Mouse (Mus musculus) CH12F3 (cell line): ENCODE data around the gene Zfp385c.
"Not testable (repeated sequence)": the region's sequence is repeated elsewhere in the genome, so short reads cannot be mapped to it uniquely, and the experiment has no call there.

Source experiments
- in situ Hi-C: fragments of 300-500 bp; cut with MboI; formaldehyde crosslinking; loops from 2 replicates; pipeline ENCODE4 v1.14.3; 2020; ENCODE audit warnings: low sequenced_read_pairs

The Zfp385c gene

DNA sequence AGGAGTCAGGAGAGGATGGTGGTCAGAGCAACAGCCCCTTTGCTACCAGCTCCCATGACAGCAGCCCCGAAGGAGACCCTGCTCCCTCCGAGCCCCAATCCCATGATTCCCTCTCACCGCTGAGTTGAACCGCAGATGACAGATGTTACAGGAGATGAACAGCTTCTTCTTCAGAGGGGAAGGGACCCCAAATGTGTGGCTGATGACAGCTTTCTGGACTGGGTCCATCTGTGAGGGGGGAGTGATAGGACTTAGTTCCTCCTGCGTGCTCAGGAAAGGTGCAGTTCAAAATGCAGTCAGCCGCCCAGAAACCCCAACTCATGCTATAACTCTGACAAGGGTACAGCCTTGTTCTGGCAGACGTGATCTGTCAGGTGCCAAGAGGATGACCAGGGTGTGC, 57.7 kb downstream of the Zfp385c start:
- in situ Hi-C loops: loop anchor here (5.0 kb wide), 1 partner anchor 63 kb away; no protein-coding TSS in a partner anchor

DNA sequence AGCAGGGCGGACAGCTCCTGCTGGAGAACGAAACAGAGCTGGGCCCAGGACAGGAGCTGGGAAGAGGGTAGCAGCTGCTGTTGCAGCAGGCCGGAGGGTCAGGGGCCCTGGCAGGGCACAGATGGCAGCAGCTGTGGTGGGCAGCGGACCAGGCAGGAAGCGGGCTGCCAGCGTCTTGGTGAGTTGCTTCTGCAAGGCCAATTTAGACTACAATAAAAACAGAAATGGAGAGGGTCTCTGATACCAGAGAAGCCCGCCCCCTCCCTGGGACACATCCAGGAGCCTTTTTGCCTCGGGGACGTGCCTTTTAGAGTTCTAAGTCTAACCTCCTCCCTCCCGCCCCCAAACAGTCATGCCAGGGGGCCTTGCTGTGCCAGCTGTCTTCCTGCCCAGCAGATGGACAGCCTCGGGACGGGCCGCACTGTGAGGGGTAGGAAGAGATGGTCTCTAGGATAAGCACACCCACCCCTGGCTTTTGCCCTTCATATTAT, 63.3 kb downstream of the Zfp385c start:
- in situ Hi-C loops: no loop called here

DNA sequence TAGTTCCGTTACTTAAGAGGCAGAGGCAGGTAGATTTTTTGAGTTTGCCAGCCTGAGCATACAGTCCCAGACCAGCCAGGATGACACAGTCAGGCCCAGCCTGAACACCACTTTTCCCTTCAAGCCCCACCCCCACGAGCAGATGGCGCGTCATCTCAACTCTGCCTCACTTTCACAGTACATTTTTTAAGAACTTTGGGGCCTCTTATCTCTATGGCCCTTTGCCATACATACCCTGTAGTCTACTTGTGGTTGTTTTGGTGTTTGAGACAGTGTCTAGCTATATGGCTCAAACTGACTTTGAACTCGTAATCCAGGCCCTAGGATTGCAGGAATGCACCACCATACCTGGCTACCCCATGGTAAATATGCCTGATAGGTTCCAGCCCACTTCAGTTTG, 64.2 kb downstream of the Zfp385c start:
- in situ Hi-C loops: no loop called here

DNA sequence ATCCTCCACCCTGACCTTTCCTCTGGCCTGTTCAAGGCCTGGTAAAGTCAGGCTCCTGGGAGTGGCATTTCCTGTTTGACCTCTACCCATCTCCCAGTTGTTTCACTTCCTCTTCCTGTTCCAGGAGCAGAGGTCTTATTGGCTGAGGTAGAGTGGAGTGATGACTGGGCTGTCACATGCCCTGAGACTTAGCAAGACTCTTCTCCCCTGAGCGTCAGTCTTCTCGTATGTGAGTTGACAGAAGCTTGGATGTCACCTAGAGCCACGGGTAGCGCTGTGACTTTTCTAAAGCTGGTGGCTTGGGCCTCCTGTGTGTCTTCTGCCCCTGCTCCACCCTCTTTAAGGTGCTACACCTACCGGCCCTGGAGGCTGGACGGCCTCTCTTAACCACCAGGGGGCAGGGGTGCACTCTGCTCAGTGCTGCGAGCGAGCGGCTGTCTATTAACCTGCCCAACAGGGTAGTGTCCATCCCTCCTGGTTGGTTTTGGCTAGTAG, 65.5 kb downstream of the Zfp385c start:
- in situ Hi-C loops: no loop called here

DNA sequence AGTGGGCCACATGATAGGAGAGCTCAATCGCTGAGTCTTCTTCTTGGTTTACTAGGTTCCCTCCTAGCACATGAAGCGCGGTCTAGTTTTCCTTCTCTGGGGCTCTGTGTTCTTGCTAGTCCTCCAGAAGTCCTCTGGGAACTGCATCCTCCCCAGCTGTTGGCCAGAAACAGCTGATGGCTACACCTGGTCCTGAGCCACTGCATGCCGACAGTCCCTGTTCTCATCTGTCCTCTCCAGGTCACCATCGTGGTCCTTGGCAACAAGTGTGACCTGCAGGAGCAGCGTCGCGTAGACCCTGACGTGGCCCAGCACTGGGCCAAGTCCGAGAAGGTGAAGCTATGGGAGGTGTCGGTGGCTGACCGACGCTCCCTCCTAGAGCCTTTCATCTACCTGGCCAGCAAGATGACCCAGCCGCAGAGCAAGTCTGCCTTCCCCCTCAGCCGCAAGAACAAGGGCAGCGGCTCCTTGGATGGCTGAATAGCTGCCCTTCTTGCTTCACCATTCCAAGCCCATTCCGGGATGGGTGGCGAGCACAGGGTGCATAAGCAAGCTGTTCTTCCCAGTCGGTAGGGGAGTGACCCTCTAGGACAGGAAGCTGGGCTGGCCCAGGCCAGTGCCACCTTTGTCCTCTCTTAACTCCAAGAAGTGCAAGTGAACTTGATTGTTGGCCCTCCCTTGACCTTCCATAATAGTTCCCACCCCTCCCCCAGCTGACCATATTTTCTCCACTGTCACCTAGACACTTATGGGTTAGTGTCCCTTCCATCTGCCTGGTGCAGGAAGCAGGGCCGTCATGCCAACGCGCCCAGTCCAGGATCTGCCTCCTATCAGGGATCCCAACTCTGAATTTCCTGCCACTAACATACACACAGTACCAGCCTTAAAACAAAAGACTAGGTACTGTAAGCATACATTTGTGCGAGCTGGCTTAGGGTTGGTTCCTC, 66.2 kb downstream of the Zfp385c start:
- in situ Hi-C loops: no loop called here

DNA sequence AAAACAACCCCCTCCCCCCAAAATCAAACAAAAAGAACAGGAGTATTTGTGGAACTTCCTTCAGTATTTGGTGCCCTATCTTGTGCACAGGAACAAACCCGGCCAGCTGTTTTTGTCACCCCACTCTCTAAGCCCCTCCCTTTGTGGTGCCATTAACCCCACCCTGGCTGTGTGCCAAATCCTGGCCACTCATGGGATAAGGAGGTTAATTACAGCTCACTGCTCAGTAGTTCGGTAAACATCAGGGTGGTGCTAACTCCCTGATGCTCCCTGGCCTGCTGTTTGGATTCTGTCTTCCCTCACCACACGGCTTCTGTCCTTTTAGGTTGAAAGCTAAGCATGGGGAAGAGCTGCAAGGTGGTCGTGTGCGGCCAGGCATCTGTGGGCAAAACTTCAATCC, 68.4 kb downstream of the Zfp385c start:
- in situ Hi-C loops: no loop called here

DNA sequence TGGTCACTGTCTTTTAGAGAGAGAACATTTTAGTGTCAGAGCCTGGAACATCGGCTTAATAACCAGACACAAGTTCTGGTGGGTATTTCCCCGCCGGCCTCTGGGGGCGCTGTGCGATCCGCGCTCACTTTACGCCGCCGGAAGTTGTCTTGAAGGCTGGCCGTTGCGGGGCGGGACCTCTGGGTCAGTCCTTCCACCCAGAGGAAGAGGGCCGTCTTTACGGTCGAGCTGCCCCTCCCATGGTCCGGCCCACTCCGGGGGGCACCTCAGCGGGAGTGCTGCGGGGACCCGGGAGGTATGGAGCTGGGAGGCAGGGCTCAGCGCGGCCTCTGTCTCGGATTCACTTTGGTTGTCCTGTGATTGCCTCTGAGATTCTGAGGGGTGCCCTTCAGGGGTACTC, 69.5 kb downstream of the Zfp385c start:
- in situ Hi-C loops: no loop called here

DNA sequence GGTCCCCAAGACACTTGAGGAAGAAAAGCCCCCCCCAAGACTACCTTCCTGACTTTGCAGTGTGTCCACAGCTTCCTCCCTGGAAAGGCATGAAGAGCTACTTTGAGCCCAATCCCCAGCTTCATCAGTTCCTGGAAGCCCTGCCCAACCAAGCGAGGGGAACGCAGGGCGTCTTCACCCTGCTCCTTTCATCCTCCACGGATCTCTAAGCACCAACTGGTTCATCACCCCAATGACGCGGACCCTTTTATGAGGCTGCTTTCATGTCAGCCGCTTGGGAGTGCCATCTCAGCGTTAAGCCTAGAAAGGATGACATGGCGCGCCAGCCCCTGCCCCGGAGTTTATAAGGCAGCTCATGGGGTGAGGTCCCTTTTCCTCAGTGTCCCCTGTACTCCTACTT, 72.3 kb downstream of the Zfp385c start, which contains the start of gene Dnajc7:
Gene Dnajc7, minus strand, starts transcription at position 187 of the 400 bp plus-strand sequence.
- in situ Hi-C loops: no loop called here

DNA sequence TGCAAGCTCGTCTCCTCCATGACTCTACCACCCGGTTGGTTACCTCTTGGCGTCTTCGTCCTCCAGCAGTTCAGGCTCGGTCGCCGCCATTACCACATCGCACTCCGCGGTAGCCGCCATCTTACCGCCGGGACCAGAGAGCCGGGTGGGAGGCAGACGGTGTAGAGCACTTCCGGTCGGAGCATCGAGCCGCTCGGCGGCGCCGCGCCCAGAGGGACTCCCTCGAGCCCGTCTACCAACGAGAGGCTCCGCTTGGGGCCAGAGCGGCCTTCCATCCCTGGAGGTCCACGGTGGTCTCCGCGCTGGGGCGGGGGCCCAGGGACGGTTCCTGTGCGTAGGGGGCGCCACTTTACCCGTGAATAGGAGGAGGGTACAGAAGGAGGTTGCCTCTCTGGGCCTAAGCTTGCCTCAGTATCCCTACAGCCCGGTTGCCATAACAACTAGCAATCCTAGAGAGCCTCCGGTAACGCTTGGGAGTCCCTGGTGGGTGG, 72.7 kb downstream of the Zfp385c start:
- in situ Hi-C loops: no loop called here

DNA sequence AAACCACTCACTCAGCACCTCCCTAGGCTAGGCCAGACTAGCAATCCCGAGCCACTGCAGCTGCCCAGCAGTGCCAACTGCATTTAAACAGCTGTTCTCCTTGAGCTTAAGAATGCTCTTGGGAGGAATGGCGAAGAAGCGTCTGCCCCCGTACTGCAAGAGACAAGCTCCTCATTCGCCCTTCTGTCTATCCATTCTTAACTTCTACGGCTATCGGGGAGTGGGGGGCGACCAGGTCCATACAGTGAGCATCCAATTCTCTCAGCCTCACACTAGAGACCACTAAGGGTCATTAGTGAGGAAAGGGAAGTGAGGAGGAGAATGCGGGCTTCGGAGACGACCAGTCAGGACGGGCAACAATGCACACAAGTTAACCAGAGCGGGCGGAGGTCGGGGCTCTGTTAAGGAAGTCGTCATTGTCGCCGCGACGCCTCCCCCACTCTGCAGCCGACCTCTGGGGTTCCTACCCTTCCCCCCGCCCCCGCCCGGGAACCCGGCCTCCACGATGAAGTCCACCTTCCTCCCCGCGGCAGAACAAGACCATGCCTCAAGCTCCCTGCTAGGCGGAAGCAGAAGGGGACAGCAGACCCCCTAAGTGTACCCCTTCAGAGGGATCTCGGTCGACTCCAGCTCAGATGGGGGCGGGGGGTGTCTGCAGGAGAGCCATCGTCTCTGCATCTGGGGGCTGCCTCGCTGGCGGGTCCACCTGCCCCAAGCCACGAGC, 73.3 kb downstream of the Zfp385c start, which contains the start of gene Nkiras2:
Gene Nkiras2, plus strand, starts transcription at position 484 of the 724 bp plus-strand sequence.
- in situ Hi-C loops: no loop called here

DNA sequence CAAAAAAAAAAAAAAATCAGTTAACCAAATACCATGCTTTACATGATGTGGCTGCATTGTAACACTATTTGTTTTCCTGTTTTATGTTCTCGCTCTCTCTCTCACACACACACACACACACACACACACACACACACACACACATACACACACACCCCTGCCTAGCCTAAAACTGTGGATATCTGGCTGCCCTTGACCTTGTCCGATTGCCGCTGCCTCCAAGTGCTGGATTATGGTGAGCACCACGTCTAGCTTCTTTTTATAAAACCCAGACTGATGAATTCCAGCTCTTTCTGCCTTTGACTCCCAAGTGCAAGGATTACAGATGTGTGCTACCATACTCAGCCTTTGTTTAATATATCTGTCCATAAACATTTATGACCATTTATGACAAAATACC, 74.8 kb downstream of the Zfp385c start:
- in situ Hi-C loops: no loop called here

DNA sequence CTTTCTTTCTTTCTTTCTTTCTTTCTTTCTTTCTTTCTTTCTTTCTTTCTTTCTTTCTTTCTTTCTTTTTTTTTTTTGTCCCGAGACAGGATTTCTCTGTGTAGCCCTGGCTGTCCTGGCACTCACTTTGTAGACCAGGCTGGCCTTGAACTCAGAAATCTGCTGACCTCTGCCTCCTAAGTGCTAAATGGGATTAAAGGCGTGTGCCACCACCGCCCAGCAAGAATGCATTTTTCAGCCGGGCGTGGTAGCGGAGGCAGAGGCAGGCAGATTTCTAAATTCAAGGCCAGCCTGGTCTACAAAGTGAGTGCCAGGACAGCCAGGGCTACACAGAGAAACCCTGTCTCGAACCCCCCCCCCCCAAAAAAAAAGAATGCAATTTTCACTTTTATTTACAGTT, 75.4 kb downstream of the Zfp385c start:
- in situ Hi-C loops: not testable (repeated sequence)

DNA sequence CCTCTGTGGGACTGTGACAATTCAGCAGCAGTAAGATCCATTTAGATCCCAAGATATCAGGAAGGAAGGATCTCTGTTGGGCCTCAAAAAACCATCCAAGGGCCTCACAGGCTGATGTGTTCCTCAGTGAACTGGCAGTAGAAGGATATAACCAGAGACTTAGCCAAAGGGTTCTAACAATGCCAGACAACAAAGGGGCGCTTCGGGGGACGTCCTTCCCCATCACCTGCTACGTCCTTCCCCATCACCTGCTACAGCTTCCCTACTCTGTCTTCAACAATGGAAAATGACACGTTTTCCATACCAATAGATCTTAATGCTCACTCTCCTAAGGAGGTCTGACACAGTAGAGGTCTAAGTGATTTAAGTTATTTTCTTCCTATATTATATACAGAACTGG, 75.9 kb downstream of the Zfp385c start:
- in situ Hi-C loops: no loop called here

DNA sequence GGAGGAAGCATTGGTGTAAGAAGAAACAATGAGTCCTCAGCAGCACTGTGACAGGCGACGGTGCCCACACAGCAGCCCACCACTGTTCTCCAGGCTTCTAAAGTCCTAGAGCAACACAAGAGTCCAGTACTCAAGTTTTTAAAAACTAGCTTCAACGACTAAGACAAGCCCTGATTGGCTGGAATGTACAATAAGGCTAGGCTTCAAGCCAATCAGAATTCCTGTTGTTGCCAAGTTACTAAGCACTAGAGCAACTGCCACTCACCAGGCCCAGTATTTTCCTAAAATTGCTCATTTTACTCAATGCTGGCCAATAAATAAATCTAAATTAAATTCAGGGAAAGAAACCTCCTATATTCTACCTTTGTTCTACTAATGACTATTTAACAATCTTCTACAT, 79.0 kb downstream of the Zfp385c start:
- in situ Hi-C loops: no loop called here

DNA sequence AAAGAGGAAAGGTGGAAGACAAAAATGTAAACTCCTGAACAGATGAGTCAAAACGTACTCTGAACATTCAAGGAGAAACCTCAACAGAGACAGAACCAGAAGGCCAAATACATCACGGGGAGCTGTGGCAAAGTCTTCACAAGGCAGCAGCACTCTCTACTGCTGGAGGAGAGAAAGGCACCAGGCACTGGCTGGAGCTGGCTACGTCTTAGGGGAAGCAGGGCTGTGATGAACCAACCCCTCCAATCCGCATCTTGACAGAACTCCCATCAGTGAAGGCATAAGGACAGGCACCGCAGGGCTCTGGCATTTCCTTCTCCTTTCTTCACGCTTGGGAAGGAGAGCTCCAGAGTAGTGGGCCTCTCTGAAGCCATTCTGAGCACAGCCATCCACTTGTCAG, 80.6 kb downstream of the Zfp385c start:
- in situ Hi-C loops: no loop called here

DNA sequence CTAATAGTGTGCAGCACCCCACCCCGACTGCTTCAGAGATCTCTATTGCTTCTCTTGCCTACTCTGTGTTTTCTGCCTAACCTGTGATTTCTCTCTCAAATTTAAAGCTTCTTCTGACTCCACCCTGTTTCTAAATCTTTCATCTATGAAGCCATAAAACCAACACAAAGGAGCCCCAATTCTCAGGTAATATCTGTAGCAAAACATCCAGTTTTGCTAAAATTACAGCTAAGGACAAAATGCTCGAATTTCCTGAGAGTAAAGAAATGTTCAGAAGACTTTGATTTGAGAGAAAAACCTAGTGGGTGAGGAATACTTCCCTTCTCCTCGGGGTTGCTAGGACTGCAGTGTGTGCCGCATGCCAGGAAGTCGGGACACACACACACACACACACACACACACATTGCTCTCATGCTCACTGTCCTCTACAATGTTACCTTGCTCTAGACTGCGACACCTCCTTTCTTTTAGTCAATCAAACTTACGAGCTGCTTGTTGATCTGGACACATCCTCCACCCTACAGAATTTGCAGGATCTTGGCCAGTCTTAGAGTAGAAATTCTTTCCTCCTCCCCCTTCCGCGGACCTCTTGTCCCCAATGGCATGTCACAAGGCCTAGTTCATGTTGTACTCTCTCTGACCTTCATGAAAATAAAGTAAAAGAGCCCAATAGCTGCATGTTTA, 82.1 kb downstream of the Zfp385c start:
- in situ Hi-C loops: no loop called here

DNA sequence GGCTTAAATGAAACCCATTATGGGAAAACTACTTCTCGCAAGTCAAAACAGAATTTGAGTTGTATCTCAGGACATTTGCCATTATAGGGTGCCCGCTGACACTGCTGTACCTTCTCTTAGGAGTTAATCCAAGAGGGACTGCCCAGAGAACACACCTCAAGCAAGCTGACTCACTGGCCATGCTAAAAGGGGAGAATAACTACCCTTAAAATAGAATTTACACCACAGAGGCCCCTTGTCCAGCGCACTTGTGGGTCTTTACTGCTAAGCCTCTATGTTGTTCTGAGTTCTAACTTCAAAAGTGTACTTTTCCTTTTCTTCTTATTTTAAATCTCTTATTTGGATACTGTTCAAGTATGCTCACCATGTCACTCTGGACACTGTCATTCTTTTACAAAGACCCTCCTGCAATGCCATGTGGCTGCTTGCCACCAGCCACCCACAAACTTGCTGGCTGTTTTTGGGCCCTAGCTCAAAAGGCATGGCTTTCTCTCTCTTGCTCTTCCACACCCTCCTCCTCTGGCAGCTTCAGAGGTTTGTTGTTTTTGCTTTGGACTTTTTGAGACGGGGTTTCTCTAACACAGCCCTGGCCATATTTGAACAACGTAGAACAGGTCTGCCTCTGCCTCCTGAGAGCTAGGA, 82.8 kb downstream of the Zfp385c start:
- in situ Hi-C loops: no loop called here

DNA sequence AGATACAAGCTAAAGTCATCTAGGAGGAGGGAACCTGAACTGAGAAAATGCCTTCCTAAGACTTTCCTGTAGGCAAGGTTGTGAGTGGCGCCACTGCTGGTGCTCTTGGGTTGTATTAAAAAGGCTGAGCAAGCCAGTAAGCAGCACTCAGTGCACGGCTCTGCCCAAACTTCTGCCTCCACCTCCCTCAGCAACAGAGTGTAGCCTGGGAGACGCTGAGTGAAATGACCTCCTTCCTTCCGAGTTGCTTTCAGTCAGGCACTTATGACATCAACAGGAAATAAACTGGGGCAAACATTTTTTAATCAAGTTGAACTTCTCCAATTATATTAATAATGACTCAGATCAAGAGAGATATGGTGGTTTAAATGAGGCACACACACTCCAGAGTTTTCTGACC, 83.5 kb downstream of the Zfp385c start:
- in situ Hi-C loops: no loop called here

DNA sequence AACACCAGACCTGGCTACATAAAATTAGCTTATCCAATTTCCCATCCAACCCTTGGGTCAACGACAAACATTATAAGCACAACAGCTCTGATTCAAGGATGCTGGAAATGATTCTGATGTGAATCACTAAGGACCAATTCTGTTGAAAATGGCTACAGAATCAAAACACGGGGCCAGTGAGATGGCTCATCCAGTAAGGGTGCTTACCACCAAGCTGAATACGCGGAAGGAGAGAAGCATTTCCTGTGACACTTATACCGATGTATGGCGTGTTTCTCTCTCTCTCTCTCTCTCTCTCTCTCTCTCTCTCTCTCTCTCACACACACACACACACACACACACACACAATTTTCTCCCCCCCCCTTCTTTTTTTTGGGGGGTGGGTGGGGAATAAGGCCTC, 85.1 kb downstream of the Zfp385c start:
- in situ Hi-C loops: no loop called here

DNA sequence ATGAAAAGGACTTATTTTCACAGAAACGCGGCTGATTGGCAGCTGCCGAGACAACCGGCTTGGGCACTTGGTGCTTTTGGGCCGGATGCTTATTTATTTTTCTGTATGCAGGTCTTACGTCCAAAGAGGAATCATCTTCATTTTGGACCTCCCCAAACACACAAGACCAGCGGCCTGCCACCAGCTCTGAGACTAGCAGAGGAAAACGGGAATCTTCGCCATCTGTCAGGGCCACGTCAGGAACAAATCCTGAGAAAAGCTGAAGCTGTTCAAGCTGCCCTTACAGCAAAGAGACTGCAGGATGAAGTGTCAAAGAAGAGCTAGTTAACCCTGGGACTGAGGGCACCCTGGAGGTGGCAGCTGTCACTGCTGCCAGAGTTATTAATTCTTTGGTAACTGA, 86.8 kb downstream of the Zfp385c start:
- in situ Hi-C loops: no loop called here
